Mouse (Mus musculus): ENCODE results near the gene Rcor2.

Gene Rcor2

GRCm38 (mm10) chr19:7267091-7267741 lies at the start of gene Rcor2:
Gene Rcor2, plus strand, starts transcription at chr19:7267325.
- DNase-seq: peak; percentile 61 to 67

DNA sequence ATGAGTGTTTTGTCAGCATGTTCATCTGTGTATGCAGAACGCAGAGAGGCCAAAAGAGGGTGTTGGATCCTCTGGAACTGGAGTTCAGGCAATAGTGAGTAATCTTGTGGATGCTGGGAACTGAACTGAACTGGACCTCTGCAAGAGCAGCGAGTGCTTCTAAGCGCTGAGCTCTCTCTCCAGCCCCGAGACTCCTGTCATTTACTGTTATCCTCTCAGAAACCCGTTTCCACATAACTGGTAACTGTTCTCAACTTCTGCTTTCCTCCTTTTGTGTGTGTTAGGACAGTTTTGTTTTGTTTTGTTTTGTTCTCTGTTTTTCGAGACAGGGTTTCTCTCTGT lies 49.2 kb upstream of the Rcor2 start:
- no peak for DNase-seq

DNA sequence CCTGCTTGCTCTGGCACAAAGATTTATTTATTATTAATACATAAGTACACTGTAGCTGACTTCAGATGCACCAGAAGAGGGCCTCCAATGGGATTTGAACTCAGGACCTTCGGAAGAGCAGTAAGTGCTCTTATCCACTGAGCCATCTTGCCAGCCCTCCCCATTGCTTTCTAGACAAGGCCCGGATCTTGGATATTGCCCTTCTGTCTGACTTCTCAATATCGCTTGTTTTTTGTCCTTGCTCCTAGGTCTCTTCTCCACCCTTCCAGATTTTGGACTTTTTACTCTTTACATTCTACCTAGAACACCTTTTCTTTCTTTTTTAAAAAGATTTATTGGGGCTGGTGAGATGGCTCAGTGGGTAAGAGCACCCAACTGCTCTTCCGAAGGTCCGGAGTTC lies 48.4 kb upstream of the Rcor2 start:
- DNase-seq: no peak

DNA sequence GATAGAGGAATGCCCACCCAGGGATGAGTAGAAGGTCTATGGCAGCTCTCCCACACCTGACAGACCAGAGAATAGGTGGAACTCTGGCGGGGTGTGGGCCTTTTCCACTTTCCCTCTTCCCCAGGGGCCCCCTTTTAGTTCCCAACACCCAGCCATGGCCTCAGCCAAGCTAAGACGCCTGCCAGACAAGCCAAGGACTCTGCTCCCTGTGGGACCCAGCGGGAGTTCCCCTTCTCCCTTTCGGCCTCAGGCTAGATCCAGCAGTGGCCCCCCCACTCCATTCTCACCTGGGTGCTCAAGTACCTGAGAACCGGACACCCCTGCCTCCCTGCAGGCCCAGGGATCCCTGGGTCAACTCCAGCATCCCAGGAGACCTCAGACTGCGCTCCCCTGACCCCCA lies 44.9 kb upstream of the Rcor2 start:
- DNase-seq: no peak

GRCm38 (mm10) chr19:7223488-7223887 lies 43.6 kb upstream of the Rcor2 start:
- DNase-seq: no peak

DNA sequence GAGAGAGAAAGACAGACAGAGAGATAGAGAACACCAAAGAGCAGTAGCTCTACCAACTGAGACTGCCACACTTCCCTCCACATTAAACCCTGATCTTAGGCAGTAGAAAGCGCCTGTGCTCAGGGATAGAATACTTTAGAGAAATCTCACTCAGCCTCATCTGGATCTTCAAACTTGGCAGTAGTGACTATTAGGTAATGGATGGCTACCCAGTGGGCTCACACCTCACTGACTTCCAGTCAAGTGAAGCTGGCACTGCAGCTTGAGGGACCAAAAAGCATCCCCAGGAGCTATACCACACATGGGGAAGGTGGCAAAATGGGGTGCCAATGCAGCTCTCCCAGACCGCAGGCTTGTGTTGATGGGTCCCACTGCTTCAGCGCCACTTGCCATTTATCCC lies 42.9 kb upstream of the Rcor2 start:
- DNase-seq: no peak

DNA sequence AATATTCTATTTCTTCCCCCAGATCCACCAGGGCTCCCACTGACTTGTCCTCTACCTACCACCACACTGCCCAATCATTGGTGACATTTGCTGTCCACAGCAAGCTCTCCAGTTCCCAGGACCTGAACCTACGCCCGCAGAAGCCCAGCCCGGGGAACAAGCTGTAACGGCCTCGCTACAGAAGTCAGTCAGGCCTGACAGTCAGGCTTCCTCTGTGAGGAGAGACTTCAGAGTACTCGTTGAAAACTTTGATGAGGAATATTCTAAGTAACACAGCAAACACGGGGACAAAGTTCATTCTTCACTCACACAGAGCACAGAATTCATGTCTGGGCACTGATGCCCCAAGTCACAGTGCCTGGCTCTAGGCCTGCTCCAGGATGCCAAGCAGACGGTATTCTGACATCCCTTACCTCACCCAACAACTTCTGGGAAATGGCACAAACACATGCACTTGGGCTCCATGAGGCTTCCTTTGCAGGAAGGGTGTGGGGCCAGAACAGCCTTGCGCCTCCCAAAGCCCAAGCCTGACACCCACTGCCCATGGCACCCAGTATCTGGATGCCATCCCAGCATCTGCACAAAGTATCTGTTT lies 41.9 kb upstream of the Rcor2 start:
- peak; percentile 52 to 62 for DNase-seq

DNA sequence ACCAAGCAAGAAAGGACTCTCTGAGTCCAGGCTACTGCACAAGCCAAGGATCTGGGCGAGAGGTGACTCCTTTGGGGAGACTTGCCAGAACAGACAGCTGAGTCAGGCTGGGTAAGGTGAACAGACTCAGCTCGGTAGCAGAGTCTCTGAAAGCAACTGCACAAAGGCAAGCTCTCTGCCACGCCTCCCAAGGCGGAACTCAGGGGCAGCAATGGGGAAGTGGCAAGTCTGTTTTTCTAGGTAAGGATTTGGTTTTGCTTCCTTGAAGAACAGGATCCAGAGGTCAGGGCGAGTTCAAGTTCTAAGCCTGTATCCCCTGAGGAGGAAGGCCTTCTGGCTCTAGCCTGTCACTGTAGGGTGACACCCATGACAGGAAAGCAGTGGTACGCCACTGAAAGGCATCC lies 40.6 kb upstream of the Rcor2 start:
- DNase-seq: peak; percentile 67 to 74

DNA sequence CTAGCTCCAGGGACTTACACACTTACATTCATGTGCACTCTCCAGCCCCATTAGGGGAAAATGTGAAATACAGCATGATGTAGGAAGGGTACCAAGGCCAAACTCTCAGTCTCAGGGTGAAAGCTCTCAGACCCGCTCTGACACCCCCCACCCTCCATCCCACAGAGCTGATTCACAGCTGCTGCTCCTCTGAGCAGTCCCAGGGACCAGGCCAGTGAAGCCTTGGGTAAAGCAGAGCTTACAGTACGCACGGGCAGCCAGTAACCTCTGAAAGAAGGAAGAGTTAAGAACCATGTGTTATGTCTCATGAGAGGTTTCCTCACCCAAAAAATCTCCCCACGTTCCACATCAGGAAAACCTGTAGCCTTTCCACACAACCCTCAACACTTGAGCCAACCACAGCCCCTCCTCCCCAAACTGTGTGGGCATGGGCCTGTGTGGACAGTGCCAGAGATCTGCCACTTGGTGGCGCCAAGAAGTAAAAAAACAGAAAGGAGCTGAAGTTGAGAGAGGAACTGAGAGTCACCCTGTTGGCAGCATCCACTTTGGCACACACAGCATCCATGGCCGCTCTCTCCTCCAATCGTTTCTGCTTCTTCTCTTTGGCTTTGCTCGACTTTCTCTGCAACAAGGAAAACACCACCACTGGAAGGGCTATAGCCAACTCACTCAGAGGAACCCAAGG lies 32.4 kb upstream of the Rcor2 start:
- DNase-seq: peak; percentile 70 to 80

- no peak for DNase-seq
Measured at GRCm38 (mm10) chr19:7235461-7235860, 31.7 kb upstream of the Rcor2 start.

GRCm38 (mm10) chr19:7236011-7236410 lies 31.1 kb upstream of the Rcor2 start:
- DNase-seq: peak in 1 of 2 experiments; percentile 45

GRCm38 (mm10) chr19:7236742-7237141 lies 30.4 kb upstream of the Rcor2 start:
- no peak for DNase-seq

GRCm38 (mm10) chr19:7239574-7239973 lies 27.6 kb upstream of the Rcor2 start:
- no peak for DNase-seq

DNA sequence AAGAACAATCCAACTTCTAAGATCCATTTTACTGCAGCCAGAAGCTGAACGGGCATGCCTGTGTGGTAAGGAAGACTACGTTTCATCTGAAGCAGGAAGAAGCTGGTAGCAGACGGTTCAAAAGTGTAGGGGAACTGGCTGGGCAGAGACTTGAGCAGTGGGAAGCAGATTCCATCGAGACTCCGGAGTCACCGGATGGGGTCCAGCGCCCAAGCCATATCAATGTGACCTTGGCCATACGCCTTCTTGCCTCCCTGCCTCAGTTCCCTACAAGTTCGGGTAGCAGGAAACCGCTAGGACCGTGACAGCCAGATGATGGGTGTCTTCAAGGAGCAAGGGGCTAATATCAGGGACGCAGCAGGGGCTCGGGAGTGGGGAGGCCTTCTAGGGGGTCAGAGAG lies 26.8 kb upstream of the Rcor2 start:
- DNase-seq: peak in 1 of 2 experiments; percentile 15

- DNase-seq: peak; percentile 92 to 93
Measured at GRCm38 (mm10) chr19:7240782-7241690, 26.1 kb upstream of the Rcor2 start, which contains the start of gene Naa40. Gene Naa40, minus strand, starts transcription at chr19:7241183.

GRCm38 (mm10) chr19:7246021-7246420 lies 21.1 kb upstream of the Rcor2 start:
- DNase-seq: no peak

DNA sequence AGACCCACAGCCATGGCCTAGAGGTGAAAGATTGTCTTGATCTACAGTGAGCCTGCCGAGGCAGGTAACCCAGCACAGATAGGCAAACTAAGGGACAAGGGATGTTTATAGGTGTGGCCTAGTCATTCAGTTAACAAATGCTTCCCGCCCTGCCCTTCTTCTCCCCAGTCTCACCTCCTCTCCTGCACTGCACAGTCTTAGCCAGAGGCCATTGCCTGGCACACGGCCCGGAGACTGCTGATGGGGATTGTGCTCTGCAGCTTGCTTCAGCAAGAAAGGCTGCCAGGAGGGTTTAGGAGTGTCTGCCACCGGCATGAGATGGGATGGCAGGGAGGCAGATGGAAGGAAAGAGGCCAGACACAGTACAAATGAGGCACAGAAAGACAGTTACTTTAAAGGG lies 9.2 kb upstream of the Rcor2 start:
- no peak for DNase-seq

DNA sequence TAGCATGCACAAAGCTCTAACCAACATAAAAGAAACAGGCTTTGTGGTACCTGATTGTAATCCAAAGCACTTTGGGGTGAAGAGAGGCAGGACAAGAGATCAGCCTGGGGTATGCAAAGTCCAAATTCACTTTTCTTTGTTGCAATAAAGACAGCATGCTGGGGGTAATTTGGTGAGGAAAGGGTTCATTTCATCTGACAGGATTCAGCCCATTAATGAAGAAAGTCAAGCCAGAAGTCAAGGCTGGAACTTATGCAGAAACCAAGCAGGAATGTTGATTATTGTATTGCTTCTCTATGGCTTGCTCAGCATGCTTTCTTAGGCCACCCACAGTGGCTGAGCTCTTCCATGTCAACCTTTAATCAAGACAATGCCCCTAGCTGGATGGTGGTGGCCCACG lies 5.6 kb upstream of the Rcor2 start:
- DNase-seq: no peak

GRCm38 (mm10) chr19:7261964-7262363 lies 5.2 kb upstream of the Rcor2 start:
- no peak for DNase-seq

DNA sequence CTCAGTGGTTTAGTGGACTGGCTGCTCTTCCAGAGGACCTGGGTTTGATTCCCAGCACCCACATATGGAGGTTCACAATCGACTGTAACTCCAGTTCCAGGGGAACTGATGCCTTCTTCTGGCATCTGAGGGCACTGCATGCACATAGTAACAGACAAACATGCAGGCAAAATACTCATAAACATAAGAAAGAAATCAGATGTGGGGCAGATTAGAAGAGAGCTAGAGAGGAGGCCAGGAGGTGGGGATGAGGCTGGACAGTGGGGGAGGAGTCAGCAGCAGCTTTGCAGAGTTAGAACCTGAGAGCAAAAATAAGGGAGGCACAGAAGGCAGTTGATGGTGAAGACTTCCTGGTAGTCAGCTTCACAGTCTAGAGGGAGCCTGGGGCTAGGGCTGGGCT lies 4.5 kb upstream of the Rcor2 start:
- no peak for DNase-seq

- DNase-seq: peak; percentile 68 to 80
Measured at GRCm38 (mm10) chr19:7264088-7264765, 2.9 kb upstream of the Rcor2 start.

DNA sequence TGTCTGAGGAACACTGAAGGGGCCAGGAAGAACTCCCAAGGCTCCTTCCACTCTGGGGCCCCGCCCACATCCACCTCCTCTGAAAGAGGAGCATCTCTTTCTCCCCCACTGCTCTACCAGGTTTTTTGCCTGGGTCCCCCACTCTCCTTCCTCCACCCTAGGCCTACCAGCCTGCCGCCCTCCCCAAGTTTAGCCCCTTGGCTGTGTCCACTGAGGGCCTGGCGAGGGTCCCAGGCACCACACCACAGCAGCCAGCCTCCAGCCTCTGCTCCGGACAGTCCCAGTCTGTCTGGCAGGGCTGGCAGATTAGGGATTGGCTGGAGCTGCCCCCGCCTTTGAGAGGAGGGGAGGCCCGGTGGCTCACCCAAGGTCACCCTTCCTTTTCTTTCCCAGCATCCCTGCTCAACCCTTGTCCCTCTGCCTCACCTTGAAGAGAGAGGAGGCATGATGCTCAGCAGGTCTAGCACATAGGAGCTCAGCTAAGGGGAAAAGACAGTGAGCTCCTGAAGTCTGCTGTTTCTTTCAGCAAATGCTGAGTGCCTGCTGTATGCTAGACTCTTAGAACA lies 2.3 kb upstream of the Rcor2 start:
- peak in 1 of 2 experiments; percentile 50 for DNase-seq

All from kidney, adult 8-10 months (tissue).